Mouse (Mus musculus) midbrain, postnatal 0 days (tissue): ENCODE data around the gene Mtmr4. TPM values are rescaled to one million over a fixed set of nuclear protein-coding genes. Genes with fewer than 3 reads are reported as not detected.

ENCODE experiments used
- ATAC-seq: fragments of 200-750 bp; cut with Nextera tagmentation; 2 replicates; pipeline ENCODE4 v1.8.0; 2017; ENCODE audit warnings: moderate number of reproducible peaks, mild to moderate bottlenecking, moderate TSS enrichment, moderate library complexity; ENCODE audit not compliant: low FRiP score
- DNase-seq: peaks from one replicate; pipeline ENCODE4 v3.0.0-alpha.2; 2015; ENCODE audit warnings: low spot score
- H3K27ac ChIP-seq: fragments of 300-500 bp; sonication (generic); 2 replicates; pipeline ENCODE4 v1.5.1; 2014; ENCODE audit warnings: low read depth, mild to moderate bottlenecking, low read length, mixed read lengths
- H3K27me3 ChIP-seq: fragments of 300-500 bp; sonication (generic); 2 replicates; pipeline ENCODE4 v1.6.1; 2014; ENCODE audit warnings: low read length, control low read depth, mixed read lengths; ENCODE audit not compliant: insufficient read depth
- H3K36me3 ChIP-seq: fragments of 300-500 bp; sonication (generic); 2 replicates; pipeline ENCODE4 v1.6.1; 2014; ENCODE audit warnings: low read length, control low read depth, mixed read lengths; ENCODE audit not compliant: insufficient read depth
- H3K4me1 ChIP-seq: fragments of 300-500 bp; sonication (generic); 2 replicates; pipeline ENCODE4 v1.6.1; 2014; ENCODE audit warnings: mild to moderate bottlenecking, control low read depth, antibody characterized with exemption, low read length, mixed read lengths; ENCODE audit not compliant: insufficient read depth
- H3K4me2 ChIP-seq: fragments of 300-500 bp; sonication (generic); 2 replicates; pipeline ENCODE4 v1.6.1; 2014; ENCODE audit warnings: low read depth, mild to moderate bottlenecking, low read length, mixed read lengths; ENCODE audit not compliant: poor library complexity, severe bottlenecking
- H3K4me3 ChIP-seq: fragments of 300-500 bp; sonication (generic); 2 replicates; pipeline ENCODE4 v1.5.1; 2014; ENCODE audit warnings: low read depth, mild to moderate bottlenecking, low read length, moderate library complexity
- H3K9ac ChIP-seq: fragments of 300-500 bp; sonication (generic); replicated peaks from 2 replicates; pipeline ENCODE4 v1.6.1; 2014; ENCODE audit warnings: mild to moderate bottlenecking, low read length, moderate library complexity, mixed read lengths; ENCODE audit not compliant: poor library complexity, severe bottlenecking
- H3K9me3 ChIP-seq: fragments of 300-500 bp; sonication (generic); 2 replicates; pipeline ENCODE4 v1.6.1; 2016; ENCODE audit warnings: low read length, control low read depth
- CTCF ChIP-seq: IDR thresholded peaks from 2 replicates; pipeline ENCODE4 v1.5.1; 2016; ENCODE audit warnings: antibody characterized with exemption, mild to moderate bottlenecking
- WGBS: fragments of 180-500 bp; shearing (Covaris S2); extraction: QIAGEN DNeasy Blood & Tissue Kit; methylation state at CpG from one replicate; pipeline ENCODE4 v1.1.7; 2014; 5-methylcytosine and 5-hydroxymethylcytosine counted together
- polyA plus RNA-seq: library from polyadenylated mRNA; unstranded; fragments of >200 nt; fragmentation: Nextera tagmentation; extraction: Ambion mirVana; gene quantifications from 2 replicates; pipeline ENCODE4 v1.2.1, GENCODE M21; 2015
- total RNA-seq: library from RNA; depleted of rRNA; stranded (reverse); fragments of >200 nt; gene quantifications from 2 replicates; pipeline ENCODE4 v1.2.3, GENCODE M21; 2014

Gene Mtmr4
- total and polyA plus RNA-seq, 2 experiments from 2014 or later, result 34.1 to 116 TPM

DNA sequence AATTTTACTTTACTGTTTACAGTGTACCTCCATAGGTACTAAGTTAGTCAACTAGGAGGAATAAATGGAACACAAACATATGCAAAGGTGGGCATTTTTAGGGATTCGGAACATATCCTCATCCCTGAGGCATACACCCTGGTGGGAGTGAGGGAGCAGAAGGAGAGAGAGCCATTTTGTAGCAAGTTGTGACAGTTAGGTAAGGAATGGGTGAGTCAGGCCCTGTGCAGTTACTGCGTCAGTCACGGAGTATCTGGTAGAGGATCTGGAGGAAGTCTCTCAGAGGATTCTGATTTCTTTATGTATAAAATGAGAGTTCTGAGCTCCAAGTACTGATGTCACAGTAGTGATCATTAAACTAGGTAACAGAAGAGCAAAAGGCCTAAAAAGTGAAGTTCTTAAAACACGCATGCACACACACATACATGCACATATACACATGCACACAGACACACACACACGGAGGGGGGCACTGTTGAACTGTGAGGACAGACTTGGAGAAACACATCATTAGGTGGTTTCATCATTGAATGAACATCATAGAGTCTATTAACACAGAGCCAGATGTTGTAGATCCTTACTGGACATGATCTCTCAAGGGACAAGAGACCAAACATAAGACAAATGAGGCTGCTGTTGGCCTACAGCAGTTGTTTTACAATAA, 4.6 kb upstream of the Mtmr4 start:
- TF ChIP-seq CTCF, result no peak
- Histone ChIP-seq H3K9me3 (no peaks in the 10 kb centered on the region), H3K27ac (no peak overlapping the region), H3K9ac (no peak overlapping the region), H3K4me3 (no peak overlapping the region), H3K27me3 (no peaks in the 10 kb centered on the region), H3K4me1 (peaks cover 7% of the 10 kb centered on the region; the same call in 1 of the 2 replicates), H3K4me2 (no peak overlapping the region), H3K36me3 (0 out of 2 replicates have a peak, but pooled peaks cover 10% of the 10 kb centered on the region)
- no peak for ATAC-seq
- WGBS, result 94% methylated on average over 5 of the region's 5 CpGs
- DNase-seq, result no peak

DNA sequence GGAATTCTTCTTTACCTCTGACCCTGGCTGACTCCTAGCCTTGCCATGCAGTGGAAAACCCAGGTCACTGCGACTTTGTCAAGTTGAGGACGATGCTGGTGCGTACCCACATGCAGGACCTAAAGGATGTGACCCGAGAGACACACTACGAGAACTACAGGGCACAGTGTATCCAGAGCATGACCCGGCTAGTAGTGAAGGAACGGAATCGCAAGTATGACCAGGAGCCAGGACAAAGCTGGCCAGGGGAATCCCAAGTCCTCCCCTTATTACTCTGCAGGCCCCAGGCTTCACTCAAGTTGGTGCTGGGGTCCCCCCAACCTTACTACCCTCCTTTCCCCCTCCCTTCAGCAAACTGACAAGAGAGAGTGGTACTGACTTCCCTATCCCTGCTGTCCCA, 2.4 kb upstream of the Mtmr4 start:
- Histone ChIP-seq H3K4me2 (no peak overlapping the region), H3K27ac (no peak overlapping the region), H3K4me3 (no peak overlapping the region), H3K4me1 (peaks cover 15% of the 10 kb centered on the region), H3K36me3 (0 out of 2 replicates have a peak, but pooled peaks cover 8% of the 10 kb centered on the region), H3K9ac (no peak overlapping the region), H3K9me3 (no peaks in the 10 kb centered on the region), H3K27me3 (no peaks in the 10 kb centered on the region)
- DNase-seq (no peak), ATAC-seq (no peak)
- 96% methylated on average over 8 of the region's 8 CpGs for WGBS
- no peak for TF ChIP-seq CTCF

DNA sequence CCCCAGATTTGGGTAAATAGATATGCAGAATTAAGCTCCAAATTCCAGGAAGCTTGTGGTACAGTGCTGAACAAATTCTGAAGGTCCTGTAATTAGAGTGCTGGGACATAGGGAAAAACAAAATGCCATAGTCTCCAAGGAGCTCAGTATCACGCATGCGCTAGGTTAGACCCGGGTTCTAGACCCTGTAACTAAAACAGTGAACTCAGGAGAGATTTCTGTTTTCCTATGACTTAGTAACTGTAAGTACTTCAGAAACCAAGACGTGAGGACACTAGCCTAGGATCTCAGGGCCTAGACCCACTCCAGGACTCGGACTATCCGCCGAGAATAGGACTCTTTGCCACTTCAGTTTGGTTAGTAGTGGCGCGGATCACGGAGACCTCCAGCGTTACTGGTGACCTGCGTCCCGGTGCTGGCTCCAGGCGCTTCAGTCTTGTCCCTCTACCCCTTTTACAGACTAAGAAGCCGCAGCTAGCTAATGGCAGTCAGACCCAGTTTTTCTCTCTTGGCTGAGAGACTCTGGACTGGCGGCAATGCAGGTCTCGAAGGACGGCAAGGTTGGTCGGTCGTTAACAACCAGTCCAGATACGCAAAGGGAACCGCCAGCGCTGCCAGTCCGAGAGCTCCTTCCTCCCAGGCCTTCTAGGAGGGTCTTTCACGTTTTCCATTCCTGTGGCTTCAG, 979 bp upstream of the Mtmr4 start:
- H3K36me3 ChIP-seq, result 0 out of 2 replicates have a peak, but pooled peaks cover 3% of the 10 kb centered on the region
- TF ChIP-seq CTCF, result no peak
- 2% methylated on average over 25 of the region's 25 CpGs for WGBS
- H3K4me3 ChIP-seq, result peak overlapping the region; percentile 74
- peak overlapping the region; percentile 82 for H3K27ac ChIP-seq
- H3K9me3 ChIP-seq, result no peaks in the 10 kb centered on the region
- H3K4me2 ChIP-seq, result peak overlapping the region; percentile 88
- peak; percentile 27 for DNase-seq
- H3K27me3 ChIP-seq, result no peaks in the 10 kb centered on the region
- peaks cover 15% of the 10 kb centered on the region for H3K4me1 ChIP-seq
- H3K9ac ChIP-seq, result peak overlapping the region; percentile 70
- no peak for ATAC-seq

DNA sequence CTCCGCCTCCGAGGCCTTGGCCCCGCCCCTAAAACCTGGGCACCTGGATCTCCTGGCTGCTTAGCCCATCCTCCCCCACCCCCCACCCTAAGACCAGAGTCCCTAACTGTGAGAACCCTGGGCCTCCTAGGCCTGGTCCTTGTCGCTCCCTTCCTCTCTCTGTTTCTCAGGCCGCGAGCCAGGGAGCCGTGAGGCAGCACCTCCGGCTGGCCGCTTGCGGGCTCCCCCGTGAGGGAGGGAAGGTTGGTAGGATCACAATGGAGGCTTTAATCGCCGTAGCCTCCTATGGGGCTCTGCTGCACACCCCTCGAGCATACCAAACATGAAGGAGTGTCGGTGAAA, 363 bp downstream of the Mtmr4 start:
- Histone ChIP-seq H3K27ac (peak overlapping the region; percentile 81), H3K4me2 (peak overlapping the region; percentile 61), H3K4me3 (peak overlapping the region; percentile 74), H3K36me3 (peaks cover 6% of the 10 kb centered on the region), H3K9me3 (no peaks in the 10 kb centered on the region), H3K27me3 (no peaks in the 10 kb centered on the region), H3K9ac (peak overlapping the region; percentile 76), H3K4me1 (peaks cover 15% of the 10 kb centered on the region)
- TF ChIP-seq CTCF, result peak; percentile 48
- ATAC-seq, result no peak; the same call in 1 of the 2 replicates
- no peak for DNase-seq
- 0% methylated on average over 14 of the region's 15 CpGs for WGBS

DNA sequence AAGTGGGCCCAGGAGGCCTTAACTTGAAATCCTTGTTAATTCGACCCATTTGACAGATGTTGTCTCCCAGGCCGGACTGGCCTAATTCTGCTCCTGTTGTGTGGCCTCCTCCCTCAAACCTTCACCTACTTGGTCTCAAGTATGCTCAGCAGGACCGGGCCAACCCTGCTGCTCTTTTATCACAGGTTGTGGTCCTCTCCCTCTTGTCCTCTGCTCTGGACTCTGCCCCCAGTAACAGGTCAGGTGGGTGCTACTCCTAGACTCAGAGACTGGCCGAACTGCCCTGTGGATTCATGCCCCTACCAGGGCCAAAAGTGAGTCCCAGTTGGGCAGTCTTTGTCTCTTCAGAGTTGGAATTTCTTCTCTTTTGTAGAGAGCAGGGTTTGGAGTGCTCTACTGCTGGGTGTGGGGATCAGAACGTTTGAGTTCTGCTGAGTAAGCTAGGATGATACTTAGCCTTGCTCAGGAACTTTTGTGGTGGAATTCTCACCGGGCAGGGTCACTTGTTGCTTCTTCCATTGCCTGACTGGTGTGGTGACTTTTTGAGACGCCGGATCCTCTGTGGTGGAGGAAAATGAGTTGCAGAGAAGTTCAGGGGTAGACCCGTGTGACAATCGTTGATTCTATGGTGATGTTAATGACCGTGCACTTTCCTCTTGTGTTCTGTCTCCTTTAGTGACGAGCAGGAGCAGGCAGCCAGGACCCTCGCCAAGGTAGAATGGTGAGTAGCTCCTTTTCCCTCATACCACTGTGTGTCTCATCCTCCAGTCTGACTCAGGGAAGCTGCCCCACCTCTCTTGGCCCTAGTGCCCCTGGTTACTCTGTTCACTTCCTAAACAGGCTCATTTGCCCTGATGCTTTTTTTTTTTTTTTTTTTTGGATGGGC, 994 bp downstream of the Mtmr4 start:
- H3K4me1 ChIP-seq, result peaks cover 15% of the 10 kb centered on the region
- H3K4me2 ChIP-seq, result peak overlapping the region; percentile 61
- no peaks in the 10 kb centered on the region for H3K27me3 ChIP-seq
- DNase-seq (no peak), ATAC-seq (no peak)
- peaks cover 8% of the 10 kb centered on the region for H3K36me3 ChIP-seq
- TF ChIP-seq CTCF, result no peak
- H3K4me3 ChIP-seq, result peak overlapping the region; percentile 74
- H3K27ac ChIP-seq, result peak overlapping the region; percentile 81
- H3K9me3 ChIP-seq, result no peaks in the 10 kb centered on the region
- 35% methylated on average over 13 of the region's 13 CpGs for WGBS
- H3K9ac ChIP-seq, result peak overlapping the region; percentile 76
